Mouse (Mus musculus): ENCODE data around the gene Katnal1.

GRCm38 (mm10) chr5:148895034-148895433 is 34.1 kb downstream of the Katnal1 start:
- no peak for TF ChIP-seq POLR2A (IDR thresholded peaks at IDR 0.05; ENCODE audit: borderline replicate concordance, extremely low read depth, low read depth, low read length)
- TF ChIP-seq CTCF (IDR thresholded peaks at IDR 0.05; ENCODE audit: insufficient read depth, low read length) = no peak

All from lung, adult 2 months (tissue).